Comparison of ENCODE assay signal across 8 mouse cellular contexts in the genomic region with DNA sequence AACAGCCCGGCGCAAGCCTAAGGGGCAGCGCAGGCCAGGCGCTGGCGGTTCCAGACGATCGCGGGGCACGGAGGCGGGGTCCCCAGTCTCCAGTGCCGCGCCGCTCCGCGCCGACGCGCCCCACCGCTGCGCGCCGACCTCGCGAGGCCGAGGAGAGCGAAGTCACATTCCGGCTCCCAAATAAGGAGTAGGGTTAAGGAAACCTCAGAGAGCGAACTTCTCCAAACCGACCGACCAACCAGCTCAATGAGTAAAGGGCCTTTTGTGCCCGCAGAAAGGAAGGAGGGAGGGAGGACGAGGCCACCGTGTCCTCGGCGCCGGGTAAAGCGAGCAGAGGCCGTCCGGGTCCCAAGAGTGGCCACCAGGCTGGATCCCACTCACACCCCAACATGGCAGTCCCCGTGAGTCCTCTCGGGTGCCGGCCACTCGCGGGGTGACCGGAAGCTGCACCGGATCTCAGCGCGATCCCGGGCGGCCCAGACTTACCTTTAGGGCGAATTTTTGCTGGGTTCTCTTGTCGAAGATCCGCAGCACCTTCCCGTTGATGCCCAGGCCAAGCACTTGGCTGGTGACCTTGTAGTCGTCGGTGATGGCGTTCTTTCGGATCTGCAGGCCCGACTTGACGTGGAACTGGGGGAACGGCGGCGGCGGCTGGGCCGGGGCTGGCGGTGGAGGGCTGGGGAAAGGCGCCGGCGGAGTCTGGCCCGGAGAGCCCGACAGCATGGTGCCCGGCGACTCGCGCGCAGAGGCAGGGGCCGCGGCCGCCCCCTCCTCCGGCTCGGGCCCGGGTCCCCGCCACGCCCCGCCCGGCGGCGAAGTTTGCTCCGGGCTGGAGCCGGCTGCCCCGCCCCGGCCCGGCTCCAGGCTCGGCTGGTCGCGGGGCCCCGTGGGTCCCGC. TPM values are rescaled to one million over a fixed set of nuclear protein-coding genes. Genes with fewer than 3 reads are reported as not detected.
DNase-seq lines count a peak whose midpoint lies in the region; ATAC-seq and TF ChIP-seq lines count a peak whose summit lies in the region.

No protein-coding gene starts in this region.

- H3K4me1 ChIP-seq in bone marrow macrophage, adult 2 months (ENCODE audit: control insufficient read depth, insufficient read depth, low read length), result peaks cover 59% of the 10 kb centered on the region
- peaks cover 4% of the 10 kb centered on the region; the same call in 1 of the 2 replicates for H3K4me1 ChIP-seq in forebrain, embryonic 11.5 days (replicated peaks; ENCODE audit: control insufficient read depth, insufficient read depth, low read length)
- H3K4me1 ChIP-seq in megakaryocyte, embryonic 14.5 days, result peaks cover 73% of the 10 kb centered on the region

- ATAC-seq in forebrain, embryonic 11.5 days (replicated peaks; ENCODE audit: low FRiP score), result peak; percentile 69

- no peak for TF ChIP-seq CTCF in bone marrow macrophage, adult 2 months (IDR thresholded peaks at IDR 0.05; ENCODE audit: low read depth, low read length)

- intact Hi-C loops in heart, postnatal 25 days (cut with DNase I), result loop anchor here (2.0 kb wide), 1 partner anchor 36 kb away; no protein-coding TSS in a partner anchor

- peak overlapping the region; percentile 90 for H3K9ac ChIP-seq in forebrain, embryonic 11.5 days (ENCODE audit: low read length)

- H3K4me2 ChIP-seq in forebrain, embryonic 11.5 days (ENCODE audit: low read depth, low read length, severe bottlenecking), result peak overlapping the region; percentile 82

- H3K27ac ChIP-seq in bone marrow macrophage, adult 2 months (ENCODE audit: insufficient read depth, low read depth, low read length), result peak overlapping the region; percentile 82
- H3K27ac ChIP-seq in forebrain, embryonic 11.5 days (ENCODE audit: low read depth, low read length), result peak overlapping the region; percentile 55

- under 1% methylated on average over 98 of the region's 98 CpGs for WGBS in forebrain, embryonic 11.5 days

- H3K36me3 ChIP-seq in forebrain, embryonic 11.5 days (ENCODE audit: control insufficient read depth, insufficient read depth, low read length), result no peaks in the 10 kb centered on the region
- H3K36me3 ChIP-seq in megakaryocyte, embryonic 14.5 days (replicated peaks; ENCODE audit: low read length), result peaks cover 30% of the 10 kb centered on the region

- no peaks in the 10 kb centered on the region for H3K27me3 ChIP-seq in forebrain, embryonic 11.5 days (ENCODE audit: control insufficient read depth, insufficient read depth, low read length)
- no peaks in the 10 kb centered on the region for H3K27me3 ChIP-seq in megakaryocyte, embryonic 14.5 days (replicated peaks)

- peak; percentile 73 to 89 for DNase-seq in adrenal gland, adult (ENCODE audit: inconsistent age in 2 of 2, low spot score in 1 of 2)
- DNase-seq in adrenal gland, adult 8-10 months, result no peak
- peak; percentile 78 for DNase-seq in forebrain, embryonic 11.5 days (ENCODE audit: low spot score)
- DNase-seq in heart, postnatal 25 days (ENCODE audit: low spot score), result peak; percentile 56
- DNase-seq in kidney, postnatal 4 days, result peak; percentile 77 to 88
- DNase-seq in skeletal muscle tissue, adult 2 months (ENCODE audit: low read depth, low spot score), result peak; percentile 76

- peak overlapping the region; percentile 75 for H3K4me3 ChIP-seq in bone marrow macrophage, adult 2 months (ENCODE audit: insufficient read depth, low read length)
- H3K4me3 ChIP-seq in forebrain, embryonic 11.5 days (ENCODE audit: low read depth, low read length), result peak overlapping the region; percentile 91
- peak overlapping the region; percentile 98 for H3K4me3 ChIP-seq in megakaryocyte, embryonic 14.5 days (replicated peaks)

- TF ChIP-seq POLR2A in bone marrow macrophage, adult 2 months (IDR thresholded peaks at IDR 0.05; ENCODE audit: borderline replicate concordance, low read depth, low read length), result no peak

- H3K9me3 ChIP-seq in forebrain, embryonic 11.5 days (ENCODE audit: control insufficient read depth, low read length), result no peaks in the 10 kb centered on the region
- H3K9me3 ChIP-seq in megakaryocyte, embryonic 14.5 days, result no peaks in the 10 kb centered on the region

RNA-seq across cellular contexts. Expression of gene Mapkapk2, which starts 0.6 kb away (rescaled TPM):
- total RNA-seq in adrenal gland, adult 8-10 months (2022), result 100 to 1,000 TPM; 155 to 174 (median 159) TPM
- 265 and 283 TPM in 2 replicates for polyA plus RNA-seq in bone marrow macrophage, adult 2 months (2012; ENCODE audit: insufficient read depth, insufficient read length, missing spikeins)
- polyA plus RNA-seq in forebrain, embryonic 11.5 days (2014; fragmentation: Nextera tagmentation; extraction: Ambion mirVana), result 52.3 and 57.8 TPM in 2 replicates
- 100 to 1,000 TPM; 264 to 283 TPM for total RNA-seq in heart, postnatal 25 days (2021)
- 178 and 286 TPM in 2 replicates for polyA plus RNA-seq in megakaryocyte, embryonic 14.5 days (2012; ENCODE audit: insufficient read depth, low replicate concordance)

RNA-seq across cellular contexts. Expression of gene Dyrk3, which starts 41.1 kb away (rescaled TPM):
- 1 to 10 TPM; 4.9 to 9.5 (median 6.3) TPM for total RNA-seq in adrenal gland, adult 8-10 months (2022)
- 0.84 and 1.1 TPM in 2 replicates for polyA plus RNA-seq in bone marrow macrophage, adult 2 months (2012; ENCODE audit: insufficient read depth, insufficient read length, missing spikeins)
- polyA plus RNA-seq in forebrain, embryonic 11.5 days (2014; fragmentation: Nextera tagmentation; extraction: Ambion mirVana), result 17.1 and 20.8 TPM in 2 replicates
- under 1 TPM; 0.25 to 0.29 TPM for total RNA-seq in heart, postnatal 25 days (2021)
- 6.4 and 8.0 TPM in 2 replicates for polyA plus RNA-seq in megakaryocyte, embryonic 14.5 days (2012; ENCODE audit: insufficient read depth, low replicate concordance)

RNA-seq across cellular contexts. Expression of gene Eif2d, which starts 55.9 kb away (rescaled TPM):
- 10 to 100 TPM; 44.9 to 56.7 (median 50.0) TPM for total RNA-seq in adrenal gland, adult 8-10 months (2022)
- polyA plus RNA-seq in bone marrow macrophage, adult 2 months (2012; ENCODE audit: insufficient read depth, insufficient read length, missing spikeins), result 20.5 and 23.2 TPM in 2 replicates
- polyA plus RNA-seq in forebrain, embryonic 11.5 days (2014; fragmentation: Nextera tagmentation; extraction: Ambion mirVana), result 61.8 and 68.5 TPM in 2 replicates
- 10 to 100 TPM; 36.5 to 36.6 TPM for total RNA-seq in heart, postnatal 25 days (2021)
- 14.6 and 15.4 TPM in 2 replicates for polyA plus RNA-seq in megakaryocyte, embryonic 14.5 days (2012; ENCODE audit: insufficient read depth, low replicate concordance)
